15 mouse cellular contexts compared by ENCODE assay signal in the genomic region with DNA sequence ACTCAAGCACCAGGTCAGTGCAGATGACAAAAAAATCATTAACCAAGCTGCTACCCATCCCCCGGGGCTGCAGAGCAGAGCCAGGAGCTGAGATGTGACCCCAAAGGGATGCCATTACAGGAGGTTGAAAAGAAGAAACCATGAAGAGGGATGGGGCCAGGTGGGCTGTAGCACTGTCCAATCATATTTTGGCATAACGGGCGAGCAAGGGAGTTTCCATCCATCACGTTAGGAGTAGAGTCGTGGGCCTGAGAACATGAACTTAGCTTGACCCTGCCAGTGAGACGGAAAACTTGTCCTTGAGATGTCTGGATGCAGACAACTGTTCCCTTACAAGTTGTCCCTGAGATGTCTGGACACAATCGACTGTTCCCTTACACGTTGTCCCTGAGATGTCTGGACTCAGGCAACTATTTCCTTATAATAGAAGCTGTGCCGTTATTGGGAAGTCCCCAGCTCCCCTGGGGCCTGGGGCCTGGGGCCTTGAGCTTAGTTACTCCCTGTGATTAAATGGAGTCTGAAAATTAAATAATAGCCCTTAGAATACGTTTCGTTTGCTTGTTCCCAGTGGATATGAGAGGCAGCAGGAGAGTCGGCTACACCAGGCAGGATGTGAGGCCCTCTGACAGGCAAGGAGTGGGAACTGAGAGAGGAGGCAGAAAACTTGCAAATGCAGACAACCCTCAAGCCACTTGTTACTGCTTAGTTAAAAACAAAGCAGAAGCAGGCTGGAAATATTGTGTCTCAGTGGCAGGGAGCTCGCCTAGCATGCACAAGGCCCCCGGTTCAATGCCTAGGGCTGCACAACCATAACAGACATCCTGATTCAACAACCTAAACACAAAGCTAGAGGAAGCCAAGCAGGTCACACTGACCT. TPM values are rescaled to one million over a fixed set of nuclear protein-coding genes. Genes with fewer than 3 reads are reported as not detected.
A peak's percentile ranks its signal among the peaks of the same experiment; 100 is the strongest.
DNase-seq lines count a peak whose midpoint lies in the region; ATAC-seq and TF ChIP-seq lines count a peak whose summit lies in the region.
"Had no signal": no experiment of that assay in that cellular context is flagged by ENCODE, and none has a peak within 500 bp of the region (broad histone marks: within the 10 kb centered on the region; RNA-seq: fewer than 3 reads in every experiment).

No protein-coding gene starts in this region.

- H3K36me3 ChIP-seq in heart, embryonic 13.5 days = no peaks in the 10 kb centered on the region
- H3K36me3 ChIP-seq in myocyte (ENCODE audit: control insufficient read depth, insufficient read depth) = no peaks in the 10 kb centered on the region

- ATAC-seq in heart, embryonic 13.5 days (ENCODE audit: extremely low read depth, insufficient number of reproducible peaks, low FRiP score, low TSS enrichment) = no peak
- ATAC-seq: activated CD4-positive, CD25-positive, alpha-beta regulatory T cell, adult 4 months had no signal

- H3K27me3 ChIP-seq in heart, embryonic 13.5 days (replicated peaks) = no peaks in the 10 kb centered on the region
- no peaks in the 10 kb centered on the region for H3K27me3 ChIP-seq in myocyte (ENCODE audit: control insufficient read depth, insufficient read depth, insufficient read length)

- H3K4me3 ChIP-seq in heart, embryonic 13.5 days = no peak overlapping the region
- H3K4me3 ChIP-seq in myocyte = no peak overlapping the region

- peak; percentile 41 to 46 for DNase-seq in heart, adult 18-20 months
- DNase-seq in heart, postnatal 25 days (ENCODE audit: low spot score) = no peak
- peak; percentile 54 for DNase-seq in ovary, adult 18-20 months (ENCODE audit: low spot score)
- no peak for DNase-seq in ovary, postnatal 36 days (ENCODE audit: low spot score)
- no peak for DNase-seq in layer of hippocampus, adult 9-11 months
- no peak for DNase-seq in layer of hippocampus, adult 8-10 months (ENCODE audit: low spot score in 2 of 2)
- DNase-seq: cerebellum, adult 9-11 months; gastrocnemius, postnatal 14 days; right cerebral cortex, postnatal 4 days; thymus, postnatal 14 days had no signal

- H3K4me1 ChIP-seq in heart, embryonic 13.5 days = peaks cover 56% of the 10 kb centered on the region

- H3K27ac ChIP-seq in heart, embryonic 13.5 days (replicated peaks) = peak overlapping the region; percentile 84

- no peak overlapping the region for H3K4me2 ChIP-seq in heart, embryonic 13.5 days
- peak overlapping the region; percentile 71 for H3K4me2 ChIP-seq in myocyte (ENCODE audit: low read depth)

- no peaks in the 10 kb centered on the region for H3K79me2 ChIP-seq in myocyte (ENCODE audit: control insufficient read depth, insufficient read depth)

- TF ChIP-seq POLR2A in myocyte (IDR thresholded peaks at IDR 0.05; ENCODE audit: insufficient read length, low read depth) = no peak

- no peak overlapping the region for H3ac ChIP-seq in myocyte (ENCODE audit: control insufficient read depth, insufficient read length)

- H3K9ac ChIP-seq in heart, embryonic 13.5 days = no peak overlapping the region

- intact Hi-C loops in heart, postnatal 25 days (cut with DNase I) = loop anchor here (5.0 kb wide), 1 partner anchor 97 kb away; the partner anchor contains the start of gene Grasp

- H3K9me3 ChIP-seq in heart, embryonic 13.5 days = no peaks in the 10 kb centered on the region

- WGBS in heart, embryonic 13.5 days = 47% methylated on average over 14 of the region's 14 CpGs

TF ChIP-seq in myocyte, 11 proteins besides CTCF, POLR2A, EP300 and RAD21:
- TF ChIP-seq USF1 (IDR thresholded peaks at IDR 0.05; ENCODE audit: low read depth) (no peak), E2F4 (IDR thresholded peaks at IDR 0.05; ENCODE audit: insufficient read depth) (no peak), REST (IDR thresholded peaks at IDR 0.05; ENCODE audit: insufficient read depth, insufficient read length) (no peak), MAX (IDR thresholded peaks at IDR 0.05; ENCODE audit: low read depth) (no peak), SRF (IDR thresholded peaks at IDR 0.05; ENCODE audit: control insufficient read depth, insufficient read length, low read depth) (no peak), CEBPB (IDR thresholded peaks at IDR 0.05; ENCODE audit: insufficient read depth, poor library complexity, severe bottlenecking) (no peak), TCF12 (IDR thresholded peaks at IDR 0.05; ENCODE audit: insufficient read depth, poor library complexity, severe bottlenecking) (no peak), MYOD1 (IDR thresholded peaks at IDR 0.05; ENCODE audit: control insufficient read depth in 1 of 3, insufficient read length in 2 of 3, low read depth in 2 of 3) (no peak), TCF3 (IDR thresholded peaks at IDR 0.05; ENCODE audit: insufficient read length, low read depth) (no peak), POLR2AphosphoS2 (IDR thresholded peaks at IDR 0.05; ENCODE audit: insufficient read length, low read depth) (no peak), MYOG (IDR thresholded peaks at IDR 0.05; ENCODE audit: control insufficient read depth in 1 of 3, insufficient read depth in 1 of 3, insufficient read length in 2 of 3, low read depth in 2 of 3) (no peak)

RNA-seq across cellular contexts. Expression of gene 6030408B16Rik, which starts 26.1 kb away (rescaled TPM):
- total RNA-seq in heart, adult 18-20 months (2021) = 1 to 10 TPM in 1 of 2 experiments, under 1 TPM in 1; 0.69 to 1.1 TPM
- total RNA-seq in heart, postnatal 25 days (2021) = 1 to 10 TPM; 1.3 to 1.5 TPM
- polyA plus RNA-seq in heart, embryonic 13.5 days (2015; fragmentation: Nextera tagmentation; extraction: Ambion mirVana) = 2.4 and 3.0 TPM in 2 replicates
- 0.16 TPM for polyA plus RNA-seq in myocyte (2012; fragmentation: generic; extraction: Trizol)
- under 1 TPM in 3 of 4 experiments, not detected in 1; 0.26 to 0.55 (median 0.54) TPM for total RNA-seq in layer of hippocampus, adult 8-10 months (2022)
- total RNA-seq: megakaryocyte-erythroid progenitor cell, adult 5-6 weeks had no signal

RNA-seq across cellular contexts. Expression of gene Atg101, which starts 35.1 kb away (rescaled TPM):
- total RNA-seq in heart, adult 18-20 months (2021) = 10 to 100 TPM; 20.0 to 21.3 TPM
- total RNA-seq in heart, postnatal 25 days (2021) = 10 to 100 TPM; 21.5 to 25.0 TPM
- 50.6 and 56.1 TPM in 2 replicates for polyA plus RNA-seq in heart, embryonic 13.5 days (2015; fragmentation: Nextera tagmentation; extraction: Ambion mirVana)
- 110 TPM for polyA plus RNA-seq in myocyte (2012; fragmentation: generic; extraction: Trizol)
- total RNA-seq in layer of hippocampus, adult 8-10 months (2022) = 10 to 100 TPM; 43.4 to 48.1 (median 46.1) TPM

RNA-seq across cellular contexts. Expression of gene Krt80, which starts 50.8 kb away (rescaled TPM):
- total RNA-seq in heart, adult 18-20 months (2021) = 1 to 10 TPM; 2.0 to 3.2 TPM
- 1 to 10 TPM; 2.0 to 2.2 TPM for total RNA-seq in heart, postnatal 25 days (2021)
- polyA plus RNA-seq in heart, embryonic 13.5 days (2015; fragmentation: Nextera tagmentation; extraction: Ambion mirVana) = 7.8 and 7.9 TPM in 2 replicates
- 7.7 TPM for polyA plus RNA-seq in myocyte (2012; fragmentation: generic; extraction: Trizol)
- total RNA-seq in layer of hippocampus, adult 8-10 months (2022) = under 1 TPM in 3 of 4 experiments, not detected in 1; 0.17 to 0.48 (median 0.43) TPM
- total RNA-seq: megakaryocyte-erythroid progenitor cell, adult 5-6 weeks had no signal
- polyA plus RNA-seq: activated CD4-positive, CD25-positive, alpha-beta regulatory T cell, adult 4 months; neural tube, embryonic 11.5 days had no signal

Comparison
In these comparisons a context has a peak if more than half of its experiments do, and no peak if none do; other contexts are left out.
1. DNase-seq: peak in heart, adult 18-20 months (2 of 2) and ovary, adult 18-20 months (single experiment); none in heart, postnatal 25 days (single experiment), ovary, postnatal 36 days (single experiment), layer of hippocampus, adult 9-11 months (single experiment) and layer of hippocampus, adult 8-10 months (0 of 2).